Mouse (Mus musculus) lung, embryonic 16.5 days (tissue): Measurements from ENCODE around the gene Rad51ap2. TPM values are rescaled to one million over a fixed set of nuclear protein-coding genes. Genes with fewer than 3 reads are reported as not detected.

Experiments used
- ATAC-seq: fragments of 200-750 bp; cut with Nextera tagmentation; 2 replicates; pipeline ENCODE4 v1.8.0; 2017; ENCODE audit warnings: low read depth, mild to moderate bottlenecking, moderate library complexity
- H3K27ac ChIP-seq: fragments of 300-500 bp; sonication (generic); 2 replicates; pipeline ENCODE4 v1.5.1; 2014; ENCODE audit warnings: mild to moderate bottlenecking, control low read depth, low read length
- H3K27me3 ChIP-seq: fragments of 300-500 bp; sonication (generic); 2 replicates; pipeline ENCODE4 v1.6.1; 2014; ENCODE audit warnings: low read depth, low read length, mixed read lengths; ENCODE audit not compliant: control insufficient read depth, insufficient read depth
- H3K36me3 ChIP-seq: fragments of 300-500 bp; sonication (generic); 2 replicates; pipeline ENCODE4 v1.6.1; 2014; ENCODE audit warnings: low read length; ENCODE audit not compliant: control insufficient read depth, insufficient read depth
- H3K4me1 ChIP-seq: fragments of 300-500 bp; sonication (generic); replicated peaks from 2 replicates; pipeline ENCODE4 v1.6.1; 2014; ENCODE audit warnings: low read length, mixed read lengths; ENCODE audit not compliant: control insufficient read depth, insufficient read depth
- H3K4me2 ChIP-seq: fragments of 300-500 bp; sonication (generic); 2 replicates; pipeline ENCODE4 v1.6.1; 2014; ENCODE audit warnings: low read depth, low read length, control low read depth
- H3K4me3 ChIP-seq: fragments of 300-500 bp; sonication (generic); 2 replicates; pipeline ENCODE4 v1.5.1; 2014; ENCODE audit warnings: mild to moderate bottlenecking, low read length, control low read depth
- H3K9ac ChIP-seq: fragments of 300-500 bp; sonication (generic); 2 replicates; pipeline ENCODE4 v1.6.1; 2014; ENCODE audit warnings: low read length, control low read depth
- H3K9me3 ChIP-seq: fragments of 300-500 bp; sonication (generic); 2 replicates; pipeline ENCODE4 v1.6.1; 2016; ENCODE audit warnings: low read length; ENCODE audit not compliant: control insufficient read depth
- WGBS: fragments of 180-500 bp; shearing (Covaris S2); extraction: QIAGEN DNeasy Blood & Tissue Kit; methylation state at CpG from one replicate; pipeline ENCODE4 v1.1.7; 2014; 5-methylcytosine and 5-hydroxymethylcytosine counted together
- polyA plus RNA-seq: library from polyadenylated mRNA; unstranded; fragments of >200 nt; fragmentation: Nextera tagmentation; extraction: Ambion mirVana; gene quantifications from 2 replicates; pipeline ENCODE4 v1.2.1, GENCODE M21; 2015

Gene Rad51ap2
- 0.54 and 0.65 TPM in 2 replicates for polyA plus RNA-seq

DNA sequence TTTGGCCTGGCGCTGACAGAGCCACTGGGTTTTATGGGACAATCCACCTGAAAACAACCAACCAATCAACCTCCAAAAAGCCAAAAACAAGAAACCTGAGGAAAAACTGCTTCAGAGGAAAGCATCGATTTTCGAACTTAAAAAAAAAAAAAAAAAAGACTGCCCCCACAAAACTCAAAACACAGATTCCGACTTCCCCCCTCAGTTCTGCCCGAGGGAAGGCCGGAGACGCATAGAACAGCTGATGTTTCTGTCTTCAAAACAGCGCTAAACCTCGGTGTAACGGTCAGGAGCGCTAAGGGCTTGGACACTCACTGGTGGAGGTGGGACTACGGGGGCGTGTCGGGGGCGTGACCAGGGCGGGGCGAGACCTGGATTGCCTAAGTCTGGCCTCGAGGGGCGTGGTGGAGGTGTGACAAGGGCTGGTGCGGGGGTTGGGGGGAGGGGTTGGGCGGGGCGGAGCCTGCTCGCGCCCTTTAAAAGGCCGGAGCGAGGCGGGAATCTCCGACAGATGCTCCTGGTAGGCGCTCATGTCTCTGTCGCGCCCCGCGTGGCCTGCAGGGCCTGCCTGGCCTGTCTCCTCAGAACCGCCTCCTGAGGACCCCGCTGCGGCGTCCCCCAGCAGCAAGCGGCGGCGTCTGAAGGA is at the start of gene Rad51ap2:
Gene Rad51ap2, plus strand, starts transcription at position 531 of the 646 bp plus-strand sequence.
- Histone ChIP-seq H3K9ac (peak within 1 kb of the TSS; percentile 65), H3K4me3 (peak within 1 kb of the TSS; percentile 62), H3K36me3 (no peaks in the 10 kb centered on the region), H3K9me3 (no peaks in the 10 kb centered on the region), H3K27me3 (peaks cover 6% of the 10 kb centered on the region; the same call in 1 of the 2 replicates), H3K4me2 (peak within 1 kb of the TSS; percentile 97), H3K4me1 (peaks cover 4% of the 10 kb centered on the region), H3K27ac (no peak within 1 kb of the TSS)
- peak; percentile 100 for ATAC-seq
- 1% methylated on average over 40 of the region's 40 CpGs for WGBS

DNA sequence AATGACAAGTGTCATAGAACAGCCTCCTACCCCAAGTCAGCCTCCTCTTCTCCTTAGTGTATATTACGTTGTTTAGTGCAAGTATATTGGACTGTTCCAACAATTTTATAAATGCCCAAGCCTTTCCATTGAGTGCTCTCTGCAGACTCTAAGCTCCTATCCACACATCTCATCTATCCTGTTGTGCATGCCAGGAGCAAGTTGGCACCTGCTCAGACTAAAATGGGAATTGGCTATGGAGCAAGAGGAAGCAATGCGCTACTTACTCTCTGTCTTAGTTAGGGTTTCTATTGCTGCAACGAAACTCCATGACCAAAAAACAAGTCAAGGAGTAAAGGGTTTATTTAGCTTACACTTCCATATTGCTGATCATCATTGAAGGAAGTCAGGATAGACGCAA is 48.2 kb upstream of the Rad51ap2 start:
- Histone ChIP-seq H3K4me1 (no peaks in the 10 kb centered on the region), H3K36me3 (no peaks in the 10 kb centered on the region), H3K9me3 (no peaks in the 10 kb centered on the region), H3K4me3 (no peak overlapping the region), H3K9ac (no peak overlapping the region), H3K4me2 (no peak overlapping the region), H3K27ac (no peak overlapping the region), H3K27me3 (no peaks in the 10 kb centered on the region)
- no peak for ATAC-seq
- 85% methylated on average over 4 of the region's 4 CpGs for WGBS

DNA sequence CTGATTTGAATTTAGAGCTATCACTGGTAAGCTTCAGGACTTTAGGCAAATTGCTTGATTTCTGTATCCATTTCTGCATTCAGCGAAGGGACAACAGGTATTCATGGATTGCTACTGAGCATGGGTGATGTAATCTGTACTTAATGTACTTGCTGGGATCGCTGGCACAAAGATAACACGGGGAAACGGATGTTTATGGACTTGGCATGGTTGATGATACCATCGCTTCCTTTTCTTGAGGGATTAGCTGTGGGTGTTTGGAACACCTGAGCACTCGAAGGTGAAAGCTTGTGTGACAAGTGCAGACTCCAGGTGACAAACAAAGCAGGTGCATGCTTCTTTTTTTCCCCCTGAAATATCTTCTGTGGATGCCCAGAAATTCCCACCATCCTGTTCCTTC is 37.8 kb upstream of the Rad51ap2 start:
- Histone ChIP-seq H3K4me2 (no peak overlapping the region), H3K4me1 (no peaks in the 10 kb centered on the region), H3K27ac (no peak overlapping the region)

DNA sequence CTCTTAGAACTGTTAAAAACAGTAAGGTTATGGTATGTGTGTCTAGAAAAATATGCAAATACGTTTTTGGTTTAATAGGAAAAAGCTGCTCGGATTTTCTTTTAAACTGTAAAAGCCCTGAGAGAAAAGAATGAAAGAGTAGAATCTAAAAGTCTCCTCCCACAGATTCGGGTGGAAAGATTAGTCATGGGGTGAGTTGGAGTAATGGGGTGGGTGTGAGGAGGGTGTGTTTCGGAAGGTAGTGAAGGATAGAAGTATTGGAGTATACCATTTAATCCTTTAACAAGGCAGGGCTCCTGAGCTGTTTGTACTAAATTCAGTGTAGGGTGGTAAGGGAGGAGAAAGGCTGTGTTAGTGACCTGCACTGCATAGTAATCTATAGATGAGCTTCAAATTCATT is 28.5 kb upstream of the Rad51ap2 start:
- Histone ChIP-seq H3K36me3 (no peaks in the 10 kb centered on the region), H3K4me1 (no peaks in the 10 kb centered on the region), H3K4me2 (no peak overlapping the region), H3K9me3 (no peaks in the 10 kb centered on the region), H3K27ac (no peak overlapping the region), H3K27me3 (no peaks in the 10 kb centered on the region), H3K9ac (no peak overlapping the region), H3K4me3 (no peak overlapping the region)
- 68% methylated on average over 4 of the region's 4 CpGs for WGBS
- no peak for ATAC-seq

More for the DNA sequence above, 37.8 kb upstream of the Rad51ap2 start:
- ATAC-seq, result no peak
- no peaks in the 10 kb centered on the region for H3K27me3 ChIP-seq
- WGBS, result 72% methylated on average over 6 of the region's 6 CpGs
- no peaks in the 10 kb centered on the region for H3K9me3 ChIP-seq
- H3K9ac ChIP-seq, result no peak overlapping the region
- H3K36me3 ChIP-seq, result no peaks in the 10 kb centered on the region
- H3K4me3 ChIP-seq, result no peak overlapping the region

DNA sequence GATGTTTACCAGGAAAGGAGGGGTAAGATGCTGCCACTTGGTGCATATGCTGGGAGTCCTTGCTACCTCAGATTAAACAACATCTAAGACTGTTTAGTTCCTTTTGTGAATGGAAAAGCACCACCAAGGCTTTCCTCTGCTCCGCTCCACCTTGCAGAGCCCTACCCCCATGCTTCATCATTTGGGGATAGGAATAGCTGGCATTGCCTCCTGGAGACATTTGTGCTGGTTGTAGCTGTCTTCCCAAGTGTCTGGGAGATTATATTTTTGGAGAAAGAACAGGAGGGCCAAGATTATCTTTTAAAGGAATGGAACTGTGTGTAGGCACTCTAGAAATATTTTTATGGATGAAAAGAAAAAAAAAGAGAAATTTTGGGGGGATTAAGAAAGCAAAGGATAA is 22.8 kb upstream of the Rad51ap2 start:
- Histone ChIP-seq H3K9me3 (no peaks in the 10 kb centered on the region), H3K27ac (no peak overlapping the region), H3K4me2 (no peak overlapping the region), H3K4me3 (no peak overlapping the region), H3K4me1 (0 out of 2 replicates have a peak, but pooled peaks cover 5% of the 10 kb centered on the region), H3K9ac (no peak overlapping the region), H3K27me3 (peaks cover 14% of the 10 kb centered on the region; the same call in 1 of the 2 replicates), H3K36me3 (no peaks in the 10 kb centered on the region)
- no peak for ATAC-seq
- WGBS, result 100% methylated on average over 1 of the region's 1 CpGs

DNA sequence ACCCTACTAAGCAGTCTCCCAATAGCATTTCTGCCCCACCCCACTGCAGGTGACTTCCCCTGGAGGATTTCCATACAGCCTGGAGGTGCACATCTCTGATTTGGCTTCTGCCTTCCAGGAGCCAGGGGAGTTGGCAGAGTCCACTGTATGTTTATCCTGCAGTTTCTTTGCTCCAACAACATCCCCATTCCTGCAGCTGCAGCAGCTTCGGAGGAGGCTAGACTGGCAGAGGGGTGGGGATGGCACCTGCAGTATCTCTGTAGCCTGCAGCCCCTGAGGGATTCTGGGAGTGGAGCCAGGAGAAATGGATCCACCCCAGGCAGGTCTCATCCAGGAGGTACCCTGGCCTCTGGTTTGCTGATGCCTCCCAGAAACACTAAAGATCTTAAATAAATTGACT is 22.2 kb upstream of the Rad51ap2 start:
- Histone ChIP-seq H3K4me2 (no peak overlapping the region), H3K9me3 (no peaks in the 10 kb centered on the region), H3K36me3 (no peaks in the 10 kb centered on the region), H3K4me1 (0 out of 2 replicates have a peak, but pooled peaks cover 5% of the 10 kb centered on the region), H3K9ac (no peak overlapping the region), H3K4me3 (no peak overlapping the region), H3K27me3 (peaks cover 14% of the 10 kb centered on the region; the same call in 1 of the 2 replicates), H3K27ac (no peak overlapping the region)
- WGBS, result 55% methylated on average over 1 of the region's 1 CpGs
- ATAC-seq, result no peak

DNA sequence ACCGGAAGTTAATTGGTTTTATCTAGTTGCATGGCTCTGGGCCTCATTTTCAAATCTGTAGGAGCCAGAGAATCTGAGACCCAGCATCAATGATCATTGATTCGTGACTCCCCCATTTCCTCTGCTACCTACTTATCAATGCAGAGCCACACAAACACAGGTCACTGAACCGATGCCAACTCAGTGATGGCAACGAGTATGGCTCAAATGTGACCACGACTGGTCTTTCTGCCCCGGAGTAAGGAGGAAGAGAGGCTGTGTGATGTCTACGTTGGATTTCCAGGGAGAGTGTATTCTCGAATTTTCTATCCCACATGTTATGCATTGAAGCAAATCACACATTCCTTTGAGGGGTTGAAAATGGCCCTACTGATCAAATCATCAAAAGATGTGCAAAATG is 21.4 kb upstream of the Rad51ap2 start:
- H3K4me2 ChIP-seq, result no peak overlapping the region
- 69% methylated on average over 8 of the region's 8 CpGs for WGBS

DNA sequence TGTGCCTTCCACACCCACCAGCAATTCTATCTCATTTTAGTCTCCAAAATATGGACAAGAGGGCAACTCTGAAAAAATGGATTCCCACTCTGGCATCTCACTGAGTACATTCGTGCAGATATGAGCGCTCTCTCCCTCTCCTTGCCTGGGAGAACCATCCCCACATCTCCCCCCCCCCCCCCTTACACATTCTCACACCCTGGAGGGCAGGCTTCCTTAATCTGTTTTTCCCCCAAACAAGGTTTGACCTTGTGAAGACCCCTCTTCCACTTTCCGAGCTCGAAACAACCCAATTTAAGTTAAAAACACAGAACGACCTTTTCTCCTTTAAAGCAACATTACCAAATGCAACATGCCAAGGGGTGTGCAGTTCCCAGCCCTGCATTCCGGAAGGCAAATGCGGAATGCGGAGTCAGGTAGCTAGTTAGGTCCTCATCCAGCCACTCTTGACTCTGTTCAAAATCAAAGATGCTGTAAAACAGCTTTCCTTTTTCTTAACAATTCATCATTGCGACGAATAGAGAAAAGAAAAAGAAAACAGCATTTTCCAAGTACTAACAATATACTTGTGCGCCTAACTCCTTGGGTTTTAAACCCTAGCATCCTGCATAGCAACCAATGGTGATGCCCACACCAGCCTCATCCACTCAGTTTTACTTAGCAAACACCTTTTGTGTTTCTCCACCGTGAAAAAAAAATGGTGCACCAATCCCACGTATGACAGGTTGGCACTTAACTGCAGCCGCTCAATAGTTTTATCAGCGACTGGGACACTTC is 20.4 kb upstream of the Rad51ap2 start:
- peak overlapping the region; percentile 45 for H3K4me3 ChIP-seq
- H3K4me2 ChIP-seq, result peak overlapping the region; percentile 71
- ATAC-seq, result no peak
- H3K9ac ChIP-seq, result no peak overlapping the region
- peaks cover 14% of the 10 kb centered on the region; the same call in 1 of the 2 replicates for H3K27me3 ChIP-seq
- H3K27ac ChIP-seq, result no peak overlapping the region
- no peaks in the 10 kb centered on the region for H3K36me3 ChIP-seq
- H3K4me1 ChIP-seq, result 0 out of 2 replicates have a peak, but pooled peaks cover 5% of the 10 kb centered on the region
- H3K9me3 ChIP-seq, result no peaks in the 10 kb centered on the region
- 8% methylated on average over 15 of the region's 15 CpGs for WGBS

More for the DNA sequence above, 21.4 kb upstream of the Rad51ap2 start:
- Histone ChIP-seq H3K4me3 (no peak overlapping the region), H3K4me1 (0 out of 2 replicates have a peak, but pooled peaks cover 5% of the 10 kb centered on the region), H3K9ac (no peak overlapping the region), H3K27me3 (peaks cover 14% of the 10 kb centered on the region; the same call in 1 of the 2 replicates), H3K27ac (no peak overlapping the region), H3K36me3 (no peaks in the 10 kb centered on the region), H3K9me3 (no peaks in the 10 kb centered on the region)
- no peak for ATAC-seq

DNA sequence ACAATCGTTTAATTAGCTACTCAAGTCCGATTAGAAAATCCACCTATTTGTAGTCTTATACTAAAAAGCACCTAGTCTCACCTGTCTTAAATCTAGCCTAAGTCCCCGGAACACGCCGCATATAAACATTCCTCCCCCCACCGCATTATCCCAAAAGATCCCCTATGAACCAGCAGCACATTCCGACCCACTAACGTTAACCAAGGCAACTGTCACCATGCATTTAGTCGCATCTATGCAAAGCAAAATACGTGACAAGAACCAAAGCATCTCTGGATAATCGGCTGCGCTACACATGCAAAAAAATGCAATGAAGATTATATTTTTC is 19.9 kb upstream of the Rad51ap2 start:
- Histone ChIP-seq H3K27ac (no peak overlapping the region), H3K4me1 (0 out of 2 replicates have a peak, but pooled peaks cover 5% of the 10 kb centered on the region), H3K4me2 (peak overlapping the region; percentile 71), H3K36me3 (no peaks in the 10 kb centered on the region), H3K4me3 (peak overlapping the region; percentile 45), H3K9ac (peak overlapping the region; percentile 50), H3K27me3 (peaks cover 14% of the 10 kb centered on the region; the same call in 1 of the 2 replicates), H3K9me3 (no peaks in the 10 kb centered on the region)
- WGBS, result 2% methylated on average over 12 of the region's 12 CpGs
- no peak for ATAC-seq
